Mouse (Mus musculus) bone marrow macrophage, adult 2 months (primary cell): ENCODE data around the gene Gm20388.

ENCODE experiments used
- CTCF ChIP-seq: IDR thresholded peaks from 2 replicates; pipeline ENCODE4 v1.5.1; 2012; ENCODE audit warnings: low read depth, mild to moderate bottlenecking, low read length, moderate library complexity
- POLR2A ChIP-seq: IDR thresholded peaks from 2 replicates; pipeline ENCODE4 v1.6.1; 2012; ENCODE audit warnings: mild to moderate bottlenecking, low read depth, low read length, borderline replicate concordance

GRCm38 (mm10) chr8:122037279-122037678 lies 2126.6 kb downstream of the Gm20388 start:
- TF ChIP-seq CTCF (no peak), POLR2A (no peak)
